Mouse (Mus musculus) CD4-positive helper T cell, adult 2 months (primary cell): ENCODE results near the gene Slc37a3.
"Not testable (repeated sequence)": the region's sequence is repeated elsewhere in the genome, so short reads cannot be mapped to it uniquely, and the experiment has no call there.

Experiments used
- DNase-seq: peaks from one replicate; pipeline ENCODE4 v3.0.0-alpha.2; 2012; ENCODE audit warnings: low read depth, missing footprints, low spot score

Slc37a3 gene

GRCm38 (mm10) chr6:39377311-39377827 lies at the start of gene Slc37a3:
TSS of gene Slc37a3 (minus strand) at chr6:39377675.
- DNase-seq = peak; percentile 90

GRCm38 (mm10) chr6:39426725-39427124 lies 49.2 kb upstream of the Slc37a3 start:
- no peak for DNase-seq

- DNase-seq = no peak
Observed at GRCm38 (mm10) chr6:39425181-39425580, 47.7 kb upstream of the Slc37a3 start.

- DNase-seq = no peak
Observed at GRCm38 (mm10) chr6:39423686-39424085, 46.2 kb upstream of the Slc37a3 start.

GRCm38 (mm10) chr6:39423130-39423551 lies 45.7 kb upstream of the Slc37a3 start:
- no peak for DNase-seq

- no peak for DNase-seq
Observed at GRCm38 (mm10) chr6:39420867-39421266, 43.4 kb upstream of the Slc37a3 start.

GRCm38 (mm10) chr6:39419851-39420721 lies 42.6 kb upstream of the Slc37a3 start, which contains the start of gene Mkrn1:
TSS of gene Mkrn1 (minus strand) at chr6:39420462.
- peak; percentile 88 for DNase-seq

- no peak for DNase-seq
Observed at GRCm38 (mm10) chr6:39419386-39419850, 41.9 kb upstream of the Slc37a3 start.

- not testable (repeated sequence) for DNase-seq
Observed at GRCm38 (mm10) chr6:39416654-39417053, 39.2 kb upstream of the Slc37a3 start.

GRCm38 (mm10) chr6:39415762-39416161 lies 38.3 kb upstream of the Slc37a3 start:
- peak; percentile 84 for DNase-seq

- DNase-seq = no peak
Observed at GRCm38 (mm10) chr6:39414106-39414505, 36.6 kb upstream of the Slc37a3 start.

- DNase-seq = no peak
Observed at GRCm38 (mm10) chr6:39406480-39406879, 29.0 kb upstream of the Slc37a3 start.

- no peak for DNase-seq
Observed at GRCm38 (mm10) chr6:39403136-39403535, 25.7 kb upstream of the Slc37a3 start.

- no peak for DNase-seq
Observed at GRCm38 (mm10) chr6:39400343-39400742, 22.9 kb upstream of the Slc37a3 start.

- DNase-seq = no peak
Observed at GRCm38 (mm10) chr6:39398342-39398741, 20.9 kb upstream of the Slc37a3 start.

- DNase-seq = no peak
Observed at GRCm38 (mm10) chr6:39397046-39397445, 19.6 kb upstream of the Slc37a3 start.

GRCm38 (mm10) chr6:39395916-39396315 lies 18.4 kb upstream of the Slc37a3 start:
- DNase-seq = no peak

- no peak for DNase-seq
Observed at GRCm38 (mm10) chr6:39395471-39395870, 18.0 kb upstream of the Slc37a3 start.

- no peak for DNase-seq
Observed at GRCm38 (mm10) chr6:39389988-39390387, 12.5 kb upstream of the Slc37a3 start.

GRCm38 (mm10) chr6:39381125-39381880 lies 3.8 kb upstream of the Slc37a3 start, which contains the start of gene Rab19:
TSS of gene Rab19 (plus strand) at chr6:39381175.
- DNase-seq = peak; percentile 69

GRCm38 (mm10) chr6:39380276-39380675 lies 2.8 kb upstream of the Slc37a3 start:
- DNase-seq = peak; percentile 42

- peak; percentile 92 for DNase-seq
Observed at GRCm38 (mm10) chr6:39379749-39380148, 2.3 kb upstream of the Slc37a3 start.
